Mouse (Mus musculus) left cerebral cortex, postnatal 25 days (tissue): ENCODE results near the gene Cecr2. TPM values are rescaled to one million over a fixed set of nuclear protein-coding genes. Genes with fewer than 3 reads are reported as not detected.

Experiments used
- DNase-seq, 2 experiments: peaks; one replicate each; pipeline ENCODE4 v3.0.0; 2022; ENCODE audit warnings: low spot score in 2 of 2, mixed read lengths in 1 of 2
- intact Hi-C: fragments of 180-260 bp; cut with DNase I; formaldehyde crosslinking; loops from one replicate; pipeline ENCODE4 v1.15.1; 2025
- total RNA-seq, 2 experiments: library from RNA; stranded (reverse); gene quantifications; 2 replicates each; pipeline ENCODE4 v1.2.3; 2021

The Cecr2 gene
- total RNA-seq, 2 experiments from 2014 or later: 3.4 to 4.6 TPM

DNA sequence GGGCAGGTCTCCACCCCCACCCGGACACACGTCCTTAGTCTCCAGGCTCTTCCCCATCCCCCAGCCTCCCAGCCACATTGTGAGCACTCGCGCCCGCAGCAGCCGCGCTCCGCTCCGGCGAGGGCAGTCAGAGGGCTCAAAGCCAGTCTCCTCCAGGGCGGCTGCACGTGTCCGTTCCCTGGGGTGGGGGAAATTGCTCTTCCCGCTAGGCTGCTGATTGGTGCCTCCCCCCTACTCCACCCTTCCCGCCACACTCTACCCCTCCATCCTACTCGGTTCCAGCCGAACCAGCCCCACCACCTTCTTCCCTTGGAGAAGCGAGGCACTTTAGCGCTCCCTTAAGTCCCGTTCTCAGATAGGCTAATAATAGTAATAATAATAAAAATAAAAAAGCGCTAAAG lies 754 bp upstream of the Cecr2 start:
- intact Hi-C loops: loop anchor here (5.0 kb wide), 2 partner anchors 68 to 133 kb away; partner anchors contain the start of gene Hdhd5
- DNase-seq: peak; percentile 12 to 29

DNA sequence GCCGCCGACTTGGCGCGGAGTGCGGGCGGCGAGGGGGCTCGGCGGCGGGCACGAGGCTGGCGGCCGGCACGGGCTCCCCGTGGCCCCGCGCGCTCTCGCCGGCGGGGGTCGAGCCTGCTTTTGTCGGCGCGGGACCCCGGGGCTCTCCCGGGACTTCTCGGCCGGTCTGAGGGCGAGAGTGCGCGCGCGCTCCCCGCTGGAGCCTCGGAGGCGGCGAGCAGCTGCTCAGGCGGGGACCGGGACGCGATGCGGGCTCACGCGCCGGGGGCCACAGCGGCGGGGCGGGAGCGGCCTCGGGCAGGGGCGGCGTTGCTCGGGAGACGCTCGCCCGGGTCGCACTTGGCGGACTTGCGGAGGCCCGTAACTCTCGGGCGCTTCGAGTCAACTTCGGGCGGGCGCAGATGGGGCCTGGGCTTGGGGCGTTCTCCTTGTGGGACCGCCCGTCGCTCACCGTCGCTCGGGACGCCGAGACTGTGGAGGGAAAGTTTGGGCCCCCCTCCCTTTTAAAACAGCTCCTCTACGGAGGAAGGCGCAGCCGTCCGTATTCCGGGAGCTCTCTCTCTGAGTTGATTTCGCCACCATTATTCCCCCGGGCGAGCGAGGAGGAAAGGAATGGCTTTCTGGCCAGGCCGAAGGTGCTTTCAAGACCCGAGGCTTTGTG lies 722 bp downstream of the Cecr2 start:
- DNase-seq: peak; percentile 12 to 30
- intact Hi-C loops: loop anchor here (5.0 kb wide), 2 partner anchors 70 to 135 kb away; partner anchors contain the start of gene Hdhd5

DNA sequence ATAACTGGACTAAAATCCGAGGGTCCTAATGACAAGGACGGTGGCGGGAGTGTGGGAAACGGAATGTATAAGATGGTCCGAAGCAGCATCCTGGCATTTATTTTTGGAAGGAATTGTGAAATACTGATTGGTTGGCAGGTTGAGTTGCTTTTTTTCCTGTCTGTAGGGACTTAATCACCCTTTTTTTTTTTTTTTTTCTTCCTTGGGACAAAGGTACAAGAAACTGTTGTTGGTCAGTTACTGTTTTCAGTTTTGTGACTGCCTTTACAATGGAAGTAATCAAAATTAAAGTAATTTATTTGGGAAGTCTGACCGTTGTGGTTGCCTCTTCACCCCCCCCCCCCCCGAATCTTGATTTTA lies 1.2 kb downstream of the Cecr2 start:
- intact Hi-C loops: loop anchor here (5.0 kb wide), 2 partner anchors 70 to 135 kb away; partner anchors contain the start of gene Hdhd5
- DNase-seq: no peak

DNA sequence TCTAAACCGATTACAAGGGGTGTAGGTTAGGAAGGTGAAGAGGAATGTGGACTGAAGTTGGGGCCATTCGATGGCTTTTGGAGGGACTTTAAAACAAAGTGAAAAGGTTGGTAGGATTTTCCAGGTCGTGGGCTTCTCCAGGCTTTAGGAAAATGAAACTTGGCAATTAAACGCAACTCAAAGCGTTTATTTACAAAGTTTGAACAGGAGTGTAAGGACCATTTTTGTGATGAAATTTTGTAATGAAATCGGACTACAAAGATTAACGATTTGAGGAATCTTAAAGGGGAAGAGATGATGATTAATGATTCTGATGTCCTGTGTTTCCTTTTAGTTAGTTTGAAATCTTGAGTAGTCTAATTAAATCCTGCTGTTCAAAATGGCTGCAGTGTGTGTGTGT lies 1.7 kb downstream of the Cecr2 start:
- DNase-seq: no peak
- intact Hi-C loops: loop anchor here (5.0 kb wide), 2 partner anchors 71 to 136 kb away; partner anchors contain the start of gene Hdhd5

DNA sequence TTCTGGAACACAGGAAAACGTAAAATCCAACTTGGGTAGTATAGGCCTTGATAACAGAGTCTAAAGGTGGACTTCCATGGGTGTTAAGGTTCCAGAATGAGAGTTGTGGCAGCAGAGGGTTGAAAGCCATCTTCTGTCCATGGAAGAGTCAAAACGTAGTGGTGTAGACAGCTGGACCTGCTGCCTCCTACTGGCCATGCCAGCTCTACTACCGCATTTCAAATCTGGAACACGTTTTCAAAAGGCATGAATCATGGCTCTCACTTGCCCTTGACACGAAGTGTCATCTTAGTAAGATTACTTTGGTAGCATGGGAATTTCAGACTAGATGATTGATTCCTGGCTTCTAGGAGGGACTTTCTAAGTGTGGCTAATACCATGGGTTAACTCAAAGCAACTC lies 8.0 kb downstream of the Cecr2 start:
- intact Hi-C loops: no loop called here
- DNase-seq: peak in 1 of 2 experiments; percentile 7

DNA sequence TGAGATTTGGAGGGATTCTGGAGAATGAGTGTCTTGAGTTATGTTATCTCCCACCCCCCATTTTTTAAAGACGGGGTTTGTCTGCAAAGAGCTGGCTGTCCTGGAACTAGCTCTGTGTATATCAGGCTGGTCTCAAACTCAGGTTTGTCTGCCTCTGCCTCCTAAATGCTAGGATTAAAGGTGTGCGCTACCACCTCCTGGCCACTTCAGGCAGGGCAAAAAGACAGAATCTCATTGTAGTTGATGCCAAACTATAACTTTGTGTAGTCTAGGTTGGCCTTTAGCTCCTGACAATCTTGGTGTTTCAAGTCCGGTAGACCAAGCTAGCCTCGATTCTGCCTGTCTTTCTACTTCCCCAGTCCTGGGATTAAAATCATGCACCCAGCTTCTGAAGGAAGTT lies 8.7 kb downstream of the Cecr2 start:
- intact Hi-C loops: no loop called here
- no peak for DNase-seq

DNA sequence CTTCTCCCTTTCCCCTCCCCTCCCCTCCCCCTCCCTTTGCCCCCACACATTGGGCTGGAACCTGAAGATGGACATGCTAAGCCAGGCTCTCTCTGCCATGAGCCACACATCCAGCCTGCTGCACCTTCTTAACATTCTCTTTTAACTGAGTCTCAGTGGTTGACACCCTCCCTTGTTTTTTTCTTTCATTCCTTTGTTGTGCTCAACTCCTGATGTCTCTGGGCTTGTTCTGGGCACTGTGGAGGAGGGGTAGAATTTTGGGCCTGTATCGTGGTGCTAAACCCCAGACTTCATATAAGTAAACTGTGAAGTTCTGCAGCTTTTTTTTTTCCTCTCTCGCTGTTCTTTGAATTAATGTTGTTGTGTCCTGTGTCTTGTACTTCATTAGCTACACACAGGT lies 9.8 kb downstream of the Cecr2 start:
- no peak for DNase-seq
- intact Hi-C loops: no loop called here

DNA sequence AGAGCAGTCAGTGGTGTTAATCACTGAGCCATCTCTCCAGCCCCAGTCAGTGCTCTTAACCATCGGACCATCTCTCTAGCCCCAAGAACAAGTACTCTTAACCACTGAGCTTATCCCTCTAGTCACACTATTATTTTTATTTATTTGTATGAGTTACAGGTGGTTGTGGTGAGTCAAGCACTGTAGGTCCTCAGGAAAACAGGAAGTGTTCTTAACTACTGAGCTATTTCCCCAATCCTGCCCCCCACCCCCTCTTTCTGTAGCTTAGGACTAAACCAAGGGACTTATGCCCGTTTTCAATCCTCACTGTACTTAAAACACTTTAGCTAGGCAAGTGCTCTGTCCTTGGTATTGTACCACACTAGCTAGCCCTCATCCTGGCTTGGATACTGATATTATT lies 17.2 kb downstream of the Cecr2 start:
- no peak for DNase-seq

DNA sequence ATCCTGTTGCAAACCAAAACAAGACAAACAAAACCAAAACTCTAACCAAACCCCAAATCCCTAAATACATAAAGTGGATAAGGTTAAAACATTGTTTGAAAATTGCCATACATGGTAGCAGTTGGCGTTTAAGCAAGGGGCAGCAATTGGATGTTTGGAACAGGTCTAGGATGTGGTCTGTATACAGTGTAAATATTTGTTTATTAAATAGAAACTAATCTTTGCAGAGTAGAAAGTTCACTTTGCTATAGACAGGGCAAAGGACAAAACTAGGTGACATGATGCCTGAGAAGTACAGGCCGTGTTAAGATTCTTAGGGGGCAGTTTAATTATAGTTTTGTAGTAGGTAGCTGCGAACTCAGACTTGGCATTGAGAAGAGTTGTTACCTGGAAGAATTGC lies 18.6 kb downstream of the Cecr2 start:
- intact Hi-C loops: no loop called here
- no peak for DNase-seq

More for the DNA sequence above, 17.2 kb downstream of the Cecr2 start:
- intact Hi-C loops: no loop called here

DNA sequence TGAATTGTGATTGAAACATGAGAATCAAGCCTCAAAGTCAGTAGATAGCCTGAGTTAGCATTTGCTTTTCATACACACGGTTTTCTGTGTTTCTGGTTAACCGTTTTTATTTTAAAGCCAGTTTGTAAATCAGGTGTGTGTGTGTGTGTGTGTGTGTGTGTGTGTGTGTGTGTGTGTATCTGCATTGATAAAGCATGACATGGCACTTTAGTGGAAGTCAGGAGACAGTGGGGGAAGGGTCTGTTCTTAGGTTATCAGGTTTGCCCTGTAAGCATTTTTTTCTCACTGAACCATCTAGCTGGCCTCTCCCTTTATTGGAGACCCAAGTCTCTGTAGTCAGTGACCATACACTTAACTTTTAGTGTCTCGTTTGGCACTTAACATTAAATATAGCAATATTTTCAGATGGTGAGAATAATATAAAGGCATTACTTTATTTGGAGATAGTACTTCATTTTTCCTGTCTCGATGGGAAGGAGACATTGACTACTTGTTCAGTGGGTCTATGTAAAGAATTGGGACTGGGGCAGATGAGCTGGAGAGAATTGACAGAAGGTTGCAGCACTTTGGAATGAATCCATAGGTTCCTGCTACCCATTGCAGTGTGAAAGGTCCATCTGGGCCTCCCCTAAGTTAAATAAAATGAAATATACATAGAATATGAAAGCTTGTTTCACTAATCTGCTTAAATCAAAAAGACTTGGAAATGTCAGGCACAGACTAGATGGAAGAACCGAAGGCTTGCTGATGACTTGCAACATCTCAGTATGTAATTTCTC lies 20.9 kb downstream of the Cecr2 start:
- no peak for DNase-seq
- intact Hi-C loops: no loop called here

DNA sequence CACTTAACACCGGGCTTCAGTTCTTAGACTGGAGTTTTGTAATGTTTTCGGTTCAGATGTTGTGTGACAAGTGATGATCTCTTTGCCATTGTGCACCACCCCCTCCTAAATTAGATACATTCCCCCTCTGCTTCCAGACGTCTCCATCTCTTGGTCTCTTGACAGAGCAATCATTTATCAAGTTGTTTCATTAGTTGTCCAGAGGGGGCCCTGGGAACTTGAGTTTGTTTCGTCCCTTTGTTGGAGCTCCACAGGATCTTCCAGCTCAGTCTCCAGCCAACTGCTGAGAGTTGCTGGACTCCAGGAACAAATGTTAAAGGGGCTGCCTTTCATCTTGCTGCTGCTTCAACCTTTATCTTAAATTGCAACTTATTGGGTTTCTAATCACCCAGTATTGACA lies 34.1 kb downstream of the Cecr2 start:
- no peak for DNase-seq
- intact Hi-C loops: no loop called here

DNA sequence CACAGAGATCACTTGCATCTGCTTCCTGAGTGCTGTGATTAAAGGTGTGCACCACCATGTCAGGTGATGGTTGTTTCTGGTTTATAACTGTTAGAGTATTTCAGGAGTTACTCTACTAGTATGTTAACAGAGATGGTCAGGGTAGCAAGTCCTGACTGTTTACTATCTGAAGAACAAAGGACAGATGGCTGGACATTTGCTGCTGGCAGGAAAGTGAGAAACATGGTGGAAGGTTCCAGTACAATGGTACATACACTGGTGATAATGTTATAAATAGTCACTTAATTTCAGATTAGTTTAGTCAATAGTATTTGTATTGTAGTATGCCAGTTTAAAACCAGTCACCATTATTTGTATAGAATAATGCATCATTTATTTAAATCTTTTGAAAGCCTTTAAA lies 38.2 kb downstream of the Cecr2 start:
- no peak for DNase-seq
- intact Hi-C loops: no loop called here

DNA sequence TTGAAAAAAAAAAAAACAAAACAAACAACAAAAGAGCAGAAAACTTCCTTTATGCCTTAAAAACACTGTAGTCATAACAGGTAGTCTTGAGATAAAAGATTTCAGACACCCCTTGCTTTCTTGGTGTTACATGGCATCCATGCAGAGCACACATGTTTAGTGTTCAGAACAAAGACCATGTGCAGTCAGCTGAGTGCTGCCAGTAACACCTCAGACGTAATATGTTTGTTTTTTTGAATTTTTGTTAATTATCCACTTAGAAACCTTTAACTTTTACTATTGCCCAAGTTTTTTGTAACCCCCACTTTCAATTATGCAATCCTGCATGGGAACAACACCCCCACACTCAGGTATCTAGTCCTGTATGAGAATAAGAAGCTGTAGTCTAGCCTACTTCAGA lies 42.6 kb downstream of the Cecr2 start:
- DNase-seq: no peak
- intact Hi-C loops: no loop called here

DNA sequence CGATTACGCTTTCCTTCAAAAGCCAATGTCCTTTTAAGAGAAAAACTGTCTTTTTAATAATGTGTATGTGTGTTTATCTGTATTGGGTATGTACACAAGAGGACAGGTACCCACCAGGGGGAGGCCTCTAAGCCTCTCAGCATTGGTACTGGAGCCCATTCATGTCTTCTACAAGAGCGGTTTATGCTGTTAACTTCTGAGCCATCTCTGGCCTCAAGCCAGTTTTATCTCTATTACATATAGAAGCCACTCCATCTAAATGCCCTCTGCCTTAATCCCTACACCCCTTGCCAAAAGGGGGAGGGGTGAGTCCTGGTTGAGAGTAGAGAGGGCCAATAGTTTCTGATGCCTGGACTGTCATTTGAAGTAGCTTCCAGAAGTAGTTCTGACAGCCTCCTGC lies 48.6 kb downstream of the Cecr2 start:
- DNase-seq: no peak
- intact Hi-C loops: no loop called here

DNA sequence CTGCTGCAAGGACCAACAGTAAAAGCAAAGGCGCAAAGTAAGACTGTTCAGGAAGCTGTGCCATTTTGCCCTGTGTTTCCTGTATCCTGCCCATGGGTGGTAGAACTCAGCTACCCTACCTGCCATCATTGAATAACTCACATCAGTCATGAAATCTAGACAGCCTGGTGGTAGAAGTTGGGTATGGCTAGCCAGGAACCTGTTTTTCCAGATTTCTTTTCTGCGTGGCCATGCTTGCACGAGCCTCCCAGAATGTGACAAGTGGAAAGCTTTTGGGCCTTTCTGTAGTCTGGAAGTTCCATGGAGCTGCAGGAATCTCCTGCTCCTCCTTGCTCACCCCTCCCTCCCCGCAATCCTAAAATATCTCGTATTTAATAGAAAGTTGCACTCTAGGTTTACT lies 49.1 kb downstream of the Cecr2 start:
- DNase-seq: no peak
- intact Hi-C loops: no loop called here

DNA sequence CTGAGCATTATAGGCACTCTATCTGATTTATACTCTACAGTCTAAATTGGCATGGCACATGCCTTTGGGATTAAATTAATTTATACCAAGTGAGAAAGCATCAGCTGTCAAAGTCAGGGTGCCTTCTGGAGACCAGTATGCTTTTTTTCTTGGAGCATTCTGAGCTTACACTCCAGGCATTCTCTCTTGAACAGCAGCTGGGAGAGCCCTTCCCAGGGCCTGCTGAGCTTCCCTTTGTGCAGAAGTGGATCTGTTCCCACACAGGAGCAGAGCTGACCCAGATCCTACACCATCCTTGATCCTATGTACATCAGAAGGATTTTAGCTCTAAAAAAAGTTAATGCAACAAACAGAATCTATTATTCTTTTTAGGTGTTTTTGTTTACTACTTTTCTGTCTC lies 49.7 kb downstream of the Cecr2 start:
- DNase-seq: peak in 1 of 2 experiments; percentile 8
- intact Hi-C loops: no loop called here

DNA sequence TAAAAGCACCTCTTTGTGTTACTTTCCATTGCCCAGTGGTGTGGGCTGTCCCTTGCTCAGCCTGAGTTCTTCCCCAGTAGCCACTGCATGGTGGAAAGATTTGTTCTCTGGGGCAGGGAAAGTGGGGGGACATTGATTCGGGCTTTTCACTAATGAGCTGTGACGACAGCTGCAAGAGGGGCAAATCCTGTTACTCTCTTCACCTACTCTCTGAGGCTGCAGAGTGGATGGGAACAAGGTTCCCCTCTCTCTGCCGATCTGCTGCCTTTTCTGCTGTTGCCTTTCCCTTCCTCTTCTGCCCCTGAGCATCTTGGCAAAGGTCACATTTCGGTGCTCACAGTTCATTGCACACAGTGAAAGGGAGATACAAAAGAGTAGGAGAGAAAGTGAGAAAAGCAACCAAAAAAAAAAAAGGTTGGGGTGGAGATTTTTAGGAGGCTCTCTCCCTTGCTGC lies 50.4 kb downstream of the Cecr2 start:
- DNase-seq: no peak
- intact Hi-C loops: no loop called here

DNA sequence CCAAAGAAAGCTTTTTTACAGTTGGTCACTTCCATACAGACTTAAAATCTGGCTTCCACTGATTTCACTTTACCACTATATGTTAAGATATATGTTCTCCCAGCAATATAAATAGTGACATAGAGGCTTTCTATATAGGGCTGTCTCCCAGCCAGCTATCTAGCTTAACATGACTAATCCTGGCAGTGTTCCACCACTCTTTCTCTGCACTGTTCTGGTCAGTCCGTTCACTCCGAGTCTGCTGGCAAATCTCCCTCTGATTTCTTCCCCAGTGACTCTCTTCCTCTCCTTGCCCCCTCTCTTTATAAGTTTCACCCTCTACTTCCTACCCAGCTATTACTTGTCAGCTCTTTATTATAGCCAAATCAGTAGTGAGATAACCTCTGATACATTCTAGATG lies 59.8 kb downstream of the Cecr2 start:
- intact Hi-C loops: no loop called here
- peak in 1 of 2 experiments; percentile 18 for DNase-seq

DNA sequence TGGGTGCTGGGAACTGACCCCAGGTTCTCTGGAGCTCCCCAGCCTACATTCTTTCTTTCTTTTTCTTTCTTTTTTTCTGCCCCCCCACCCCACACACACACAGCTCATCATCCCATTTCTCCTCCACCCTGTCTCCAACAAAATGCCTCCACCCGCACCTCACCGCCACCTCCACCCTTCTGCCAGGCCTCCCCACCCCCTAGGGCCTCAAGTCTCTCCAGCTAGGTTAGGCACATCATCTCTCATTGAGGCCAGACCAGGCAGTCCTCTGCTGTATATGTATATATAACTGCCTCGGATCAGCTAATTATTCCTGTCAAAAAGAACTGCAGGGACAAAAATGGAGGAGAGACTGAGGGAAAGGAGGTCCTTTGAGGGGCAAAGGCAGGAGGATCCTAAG lies 69.8 kb downstream of the Cecr2 start:
- DNase-seq: no peak
- intact Hi-C loops: loop anchor here (1.0 to 10.0 kb wide), 2 partner anchors 197 to 301 kb away; no protein-coding TSS in a partner anchor

DNA sequence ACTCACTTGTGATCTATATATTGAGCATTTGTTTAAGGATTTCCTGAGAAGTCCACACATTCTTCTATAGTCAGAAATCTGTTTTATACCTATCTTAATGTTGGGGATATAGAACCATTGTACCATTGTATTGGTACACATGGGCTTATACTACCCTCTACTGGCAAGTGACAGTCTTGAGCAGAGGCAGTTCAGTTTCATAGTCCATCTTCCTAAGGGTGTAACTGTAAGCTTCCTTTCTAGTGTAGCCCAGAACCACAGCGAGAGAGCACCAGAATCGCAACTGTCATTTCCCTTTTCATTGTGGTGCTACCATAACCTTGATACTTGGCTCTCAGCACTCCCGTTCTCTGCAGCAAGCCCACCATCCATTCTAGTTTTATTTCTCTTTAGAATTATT lies 70.4 kb downstream of the Cecr2 start:
- DNase-seq: peak; percentile 29 to 76
- intact Hi-C loops: loop anchor here (1.0 to 10.0 kb wide), 2 partner anchors 197 to 302 kb away; no protein-coding TSS in a partner anchor

DNA sequence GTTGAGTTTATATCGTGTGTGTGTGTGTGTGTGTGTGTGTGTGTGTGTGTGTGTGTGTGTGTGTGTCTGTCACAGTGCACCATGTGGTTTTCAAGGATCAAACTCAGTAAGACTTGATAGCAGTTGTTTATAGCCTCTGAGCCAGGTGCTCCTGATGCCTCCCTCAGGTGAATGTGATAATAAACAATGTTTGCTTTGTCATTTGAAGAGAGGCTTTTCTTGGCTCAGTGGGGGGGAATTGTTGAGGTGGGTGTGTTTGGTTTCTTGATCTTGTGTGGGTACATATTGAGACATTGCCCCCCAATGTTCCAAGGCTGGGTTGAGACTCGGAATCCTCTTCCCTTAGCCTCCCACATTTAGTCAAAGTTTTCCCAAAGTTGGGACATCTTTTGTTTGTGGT lies 77.0 kb downstream of the Cecr2 start:
- no peak for DNase-seq
- intact Hi-C loops: no loop called here
